Mouse (Mus musculus) CH12.LX (cell line): ENCODE measurements at regions not wholly inside any gene's neighbourhood (a gene's known extent, or its start where the extent isn't known, plus 50 kb on each side); places are given as distances from the start of the nearest gene placed in this dataset.

Source experiments
- E2F4 ChIP-seq: IDR thresholded peaks from 2 replicates; pipeline ENCODE4 v1.6.1; 2011; ENCODE audit warnings: low read depth, low read length, improper control_type of control experiment; ENCODE audit not compliant: insufficient replicate concordance
- JUND ChIP-seq: conservative IDR thresholded peaks from 2 replicates; pipeline ENCODE4 v1.6.1; 2011; ENCODE audit warnings: low read depth, low read length, improper control_type of control experiment
- KAT2A ChIP-seq: IDR thresholded peaks from 2 replicates; pipeline ENCODE4 v1.6.1; 2012; ENCODE audit warnings: low read length, improper control_type of control experiment, inconsistent platforms; ENCODE audit not compliant: insufficient replicate concordance
- NRF1 ChIP-seq: IDR thresholded peaks from 2 replicates; pipeline ENCODE4 v1.6.1; 2014; ENCODE audit warnings: low read depth, mild to moderate bottlenecking, inconsistent platforms, low read length, improper control_type of control experiment, moderate library complexity
- POLR2A ChIP-seq: IDR thresholded peaks from 2 replicates; pipeline ENCODE4 v1.6.1; 2011; ENCODE audit warnings: low read depth, mild to moderate bottlenecking, improper control_type of control experiment, low read length
- RCOR1 ChIP-seq: conservative IDR thresholded peaks from 2 replicates; pipeline ENCODE4 v1.6.1; 2012; ENCODE audit warnings: low read depth, mild to moderate bottlenecking, inconsistent platforms, low read length, improper control_type of control experiment

GRCm38 (mm10) chr4:27429210-27429789 is 1082.6 kb upstream of the Manea start:
- TF ChIP-seq E2F4 (no peak), KAT2A (no peak), JUND (no peak), POLR2A (no peak), RCOR1 (no peak), NRF1 (no peak)
